Mouse (Mus musculus): ENCODE results near the gene Ptgfrn. TPM values are rescaled to one million over a fixed set of nuclear protein-coding genes. Genes with fewer than 3 reads are reported as not detected.

The Ptgfrn gene
- total and polyA plus RNA-seq, 3 experiments, result not detected

DNA sequence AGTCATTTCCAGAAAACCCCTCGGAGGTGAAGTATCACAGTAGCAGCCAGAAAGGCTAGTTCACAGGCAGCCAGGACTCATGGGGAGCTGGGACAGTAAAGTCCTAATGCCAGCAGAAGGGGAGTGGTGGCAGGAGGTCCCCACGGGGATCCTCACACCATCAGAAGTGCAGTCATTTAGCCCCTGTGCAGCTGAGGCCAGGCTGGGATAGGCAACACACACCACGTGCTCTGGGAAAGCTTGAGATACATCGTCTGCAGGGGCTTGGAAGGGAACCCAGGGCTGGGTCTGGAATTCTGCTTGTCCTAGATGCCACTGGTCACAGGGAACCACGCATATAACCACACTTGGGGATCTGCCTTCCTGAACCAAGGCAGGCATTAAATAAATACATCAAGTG is 1.2 kb downstream of the Ptgfrn start:
- Histone ChIP-seq H3K79me2 (replicated peaks; ENCODE audit: control insufficient read depth, extremely low read depth, insufficient read depth, poor library complexity, severe bottlenecking) (no peaks in the 10 kb centered on the region), H3K27ac (ENCODE audit: insufficient read depth, low read depth) (no peak overlapping the region), H3K9ac (ENCODE audit: insufficient read depth, low read depth) (no peak overlapping the region), H3K27me3 (replicated peaks) (no peaks in the 10 kb centered on the region), H3K36me3 (replicated peaks in 1 of 2; ENCODE audit: control insufficient read depth in 1 of 2, insufficient read depth in 1 of 2, low read length in 1 of 2) (no peaks in the 10 kb centered on the region), H3K4me3 (replicated peaks in 1 of 3; ENCODE audit: low read depth in 2 of 3, low read length in 2 of 3, poor library complexity in 1 of 3) (no peak overlapping the region), H3K4me1 (ENCODE audit: control insufficient read depth in 1 of 2, insufficient read depth in 2 of 2) (no peaks in the 10 kb centered on the region), H3K4me2 (ENCODE audit: insufficient read depth, low read depth, poor library complexity, severe bottlenecking) (no peak overlapping the region), H3K9me3 (replicated peaks; ENCODE audit: low read length) (no peaks in the 10 kb centered on the region)
- in situ Hi-C loops (cut with MboI; ENCODE audit: low pct_ligation_motif_present, low pct_unique_long_range_greater_than_20kb, low sequenced_read_pairs) (no loop called here), dilution Hi-C loops (cut with MboI; ENCODE audit: extremely low pct_ligation_motif_present, extremely low pct_unique_long_range_greater_than_20kb, low sequenced_read_pairs) (no loop called here)
- TF ChIP-seq SIN3A (IDR thresholded peaks at IDR 0.05; ENCODE audit: low read length), result no peak
- TF ChIP-seq E2F4 (IDR thresholded peaks at IDR 0.05; ENCODE audit: insufficient replicate concordance, low read depth, low read length), result no peak
- TF ChIP-seq POLR2AphosphoS2 (IDR thresholded peaks at IDR 0.05; ENCODE audit: low read depth, low read length), result no peak
- no peak for TF ChIP-seq ZC3H11A (IDR thresholded peaks at IDR 0.05; ENCODE audit: low read depth, low read length)
- no peak for TF ChIP-seq ZNF384 (IDR thresholded peaks at IDR 0.05; ENCODE audit: low read depth, low read length)
- no peak for TF ChIP-seq USF1 (IDR thresholded peaks at IDR 0.05; ENCODE audit: low read depth, low read length)
- no peak for TF ChIP-seq KAT2A (IDR thresholded peaks at IDR 0.05; ENCODE audit: insufficient replicate concordance, low read length)
- no peak for TF ChIP-seq BHLHE40 (IDR thresholded peaks at IDR 0.05; ENCODE audit: low read depth, low read length)
- TF ChIP-seq NRF1 (IDR thresholded peaks at IDR 0.05; ENCODE audit: low read depth, low read length), result no peak
- TF ChIP-seq ELF1 (IDR thresholded peaks at IDR 0.05; ENCODE audit: low read depth, low read length), result no peak
- TF ChIP-seq ZMIZ1 (IDR thresholded peaks at IDR 0.05; ENCODE audit: low read depth, low read length), result no peak
- TF ChIP-seq RAD21 (IDR thresholded peaks at IDR 0.05; ENCODE audit: low read depth, low read length), result no peak
- DNase-seq (ENCODE audit: extremely low read depth), result no peak

GRCm38 (mm10) chr3:101108282-101108681 is 1.8 kb downstream of the Ptgfrn start:
- H3K4me2 ChIP-seq (ENCODE audit: insufficient read depth, low read depth, poor library complexity, severe bottlenecking), result no peak overlapping the region
- dilution Hi-C loops (cut with MboI; ENCODE audit: extremely low pct_ligation_motif_present, extremely low pct_unique_long_range_greater_than_20kb, low sequenced_read_pairs), result no loop called here
- no peaks in the 10 kb centered on the region for H3K79me2 ChIP-seq (replicated peaks; ENCODE audit: control insufficient read depth, extremely low read depth, insufficient read depth, poor library complexity, severe bottlenecking)
- no peak overlapping the region for H3K4me3 ChIP-seq (replicated peaks in 1 of 3; ENCODE audit: low read depth in 2 of 3, low read length in 2 of 3, poor library complexity in 1 of 3)
- TF ChIP-seq ELF1 (IDR thresholded peaks at IDR 0.05; ENCODE audit: low read depth, low read length) (no peak), TCF12 (IDR thresholded peaks at IDR 0.05; ENCODE audit: low read depth, low read length) (no peak), USF2 (conservative IDR thresholded peaks at IDR 0.05; ENCODE audit: low read depth, low read length) (no peak), RCOR1 (conservative IDR thresholded peaks at IDR 0.05; ENCODE audit: low read depth, low read length) (no peak), ZC3H11A (IDR thresholded peaks at IDR 0.05; ENCODE audit: low read depth, low read length) (no peak), SIN3A (IDR thresholded peaks at IDR 0.05; ENCODE audit: low read length) (no peak), UBTF (IDR thresholded peaks at IDR 0.05; ENCODE audit: low read depth, low read length) (no peak), MXI1 (IDR thresholded peaks at IDR 0.05; ENCODE audit: low read depth, low read length) (no peak), PAX5 (IDR thresholded peaks at IDR 0.05; ENCODE audit: low read length) (no peak), MAFK (IDR thresholded peaks at IDR 0.05; ENCODE audit: insufficient replicate concordance, low read length) (no peak), BHLHE40 (IDR thresholded peaks at IDR 0.05; ENCODE audit: low read depth, low read length) (no peak), CTCF (conservative IDR thresholded peaks at IDR 0.05 in 1 of 2, IDR thresholded peaks at IDR 0.05 in 1 of 2; ENCODE audit: low read depth in 2 of 2, low read length in 2 of 2) (no peak), ZMIZ1 (IDR thresholded peaks at IDR 0.05; ENCODE audit: low read depth, low read length) (no peak), E2F4 (IDR thresholded peaks at IDR 0.05; ENCODE audit: insufficient replicate concordance, low read depth, low read length) (no peak)
- no peaks in the 10 kb centered on the region for H3K9me3 ChIP-seq (replicated peaks; ENCODE audit: low read length)
- no peaks in the 10 kb centered on the region for H3K27me3 ChIP-seq (replicated peaks)
- H3K36me3 ChIP-seq (replicated peaks in 1 of 2; ENCODE audit: control insufficient read depth in 1 of 2, insufficient read depth in 1 of 2, low read length in 1 of 2), result no peaks in the 10 kb centered on the region
- no peak for DNase-seq (ENCODE audit: extremely low read depth)
- in situ Hi-C loops (cut with MboI; ENCODE audit: low pct_ligation_motif_present, low pct_unique_long_range_greater_than_20kb, low sequenced_read_pairs), result no loop called here
- no peak overlapping the region for H3K9ac ChIP-seq (ENCODE audit: insufficient read depth, low read depth)
- no peaks in the 10 kb centered on the region for H3K4me1 ChIP-seq (ENCODE audit: control insufficient read depth in 1 of 2, insufficient read depth in 2 of 2)
- H3K27ac ChIP-seq (ENCODE audit: insufficient read depth, low read depth), result no peak overlapping the region
